Mouse (Mus musculus): Measurements from ENCODE around the gene Lpcat1.

DNA sequence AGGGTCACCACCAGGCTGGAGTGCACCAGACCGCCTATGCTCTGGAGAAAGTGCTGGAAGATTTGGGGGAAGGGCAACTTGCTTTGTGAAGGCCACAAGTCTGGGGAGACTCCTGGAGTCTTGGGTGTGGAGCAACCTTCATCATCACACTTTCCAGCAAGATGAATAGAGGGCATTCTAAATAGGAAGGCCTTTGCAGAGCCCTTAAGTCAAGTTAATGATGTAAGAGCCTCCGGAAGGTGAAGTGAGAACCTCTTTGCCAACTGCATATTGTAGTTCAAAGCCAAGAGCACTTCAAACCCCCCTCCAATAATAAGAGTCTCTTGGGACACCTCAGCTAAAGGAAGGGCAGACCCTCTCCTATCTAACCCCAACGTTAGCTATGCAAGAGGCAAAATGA, 18.3 kb upstream of the Lpcat1 start:
- TF ChIP-seq FLI1 (IDR thresholded peaks at IDR 0.05; ENCODE audit: low read length) (no peak), GATA1 (IDR thresholded peaks at IDR 0.05; ENCODE audit: borderline replicate concordance, low read length) (no peak)

All from megakaryocyte, embryonic 14.5 days (primary cell).